Mouse (Mus musculus): ENCODE measurements at regions not wholly inside any gene's neighbourhood (a gene's known extent, or its start where the extent isn't known, plus 50 kb on each side); places are given as distances from the start of the nearest gene placed in this dataset.

- no peak for DNase-seq (ENCODE audit: low read depth, low spot score)
Measured at GRCm38 (mm10) chr10:46905337-46905736, 1327.7 kb downstream of the Hace1 start.

- DNase-seq (ENCODE audit: low read depth, low spot score), result peak; percentile 15
Measured at GRCm38 (mm10) chr10:46922527-46923200, 1345.0 kb downstream of the Hace1 start.

GRCm38 (mm10) chr10:46934311-46934710, 1356.7 kb downstream of the Hace1 start:
- no peak for DNase-seq (ENCODE audit: low read depth, low spot score)

- no peak for DNase-seq (ENCODE audit: low read depth, low spot score)
Measured at GRCm38 (mm10) chr10:46936248-46936970, 1358.8 kb downstream of the Hace1 start.

GRCm38 (mm10) chr10:46939338-46939737, 1361.7 kb downstream of the Hace1 start:
- peak; percentile 47 for DNase-seq (ENCODE audit: low read depth, low spot score)

GRCm38 (mm10) chr10:46939819-46940218, 1362.2 kb downstream of the Hace1 start:
- no peak for DNase-seq (ENCODE audit: low read depth, low spot score)

GRCm38 (mm10) chr10:46952940-46953339, 1375.3 kb downstream of the Hace1 start:
- DNase-seq (ENCODE audit: low read depth, low spot score), result no peak

- peak; percentile 10 for DNase-seq (ENCODE audit: low read depth, low spot score)
Measured at GRCm38 (mm10) chr10:46954701-46955100, 1377.1 kb downstream of the Hace1 start.

- DNase-seq (ENCODE audit: low read depth, low spot score), result no peak
Measured at GRCm38 (mm10) chr10:46980410-46980809, 1402.8 kb downstream of the Hace1 start.

- no peak for DNase-seq (ENCODE audit: low read depth, low spot score)
Measured at GRCm38 (mm10) chr10:46999701-47000100, 1422.1 kb downstream of the Hace1 start.

GRCm38 (mm10) chr10:47028765-47029164, 1451.1 kb downstream of the Hace1 start:
- peak; percentile 42 for DNase-seq (ENCODE audit: low read depth, low spot score)

GRCm38 (mm10) chr10:47054672-47055071, 1477.0 kb downstream of the Hace1 start:
- DNase-seq (ENCODE audit: low read depth, low spot score), result no peak

GRCm38 (mm10) chr10:47102551-47102950, 1524.9 kb downstream of the Hace1 start:
- peak; percentile 30 for DNase-seq (ENCODE audit: low read depth, low spot score)

Measured in brain, adult 2 months (tissue).